Comparison of ENCODE assay signal across 7 mouse cellular contexts in genomic region chr14:25371661-25372060, GRCm38 (mm10).
A peak's percentile ranks its signal among the peaks of the same experiment; 100 is the strongest.
DNase-seq lines count a peak whose midpoint lies in the region; ATAC-seq and TF ChIP-seq lines count a peak whose summit lies in the region.

No protein-coding gene starts in this region.

- no peaks in the 10 kb centered on the region for H3K36me3 ChIP-seq in forebrain, embryonic 16.5 days (ENCODE audit: control insufficient read depth, insufficient read depth)
- H3K36me3 ChIP-seq in hindbrain, embryonic 11.5 days (ENCODE audit: control insufficient read depth, insufficient read depth, low read length) = no peaks in the 10 kb centered on the region
- H3K36me3 ChIP-seq in neural tube, embryonic 14.5 days (ENCODE audit: control insufficient read depth, insufficient read depth, low read length) = no peaks in the 10 kb centered on the region

- WGBS in forebrain, embryonic 16.5 days = 20% methylated on average over 4 of the region's 4 CpGs
- WGBS in hindbrain, embryonic 11.5 days = 56% methylated on average over 4 of the region's 4 CpGs
- WGBS in neural tube, embryonic 14.5 days = 46% methylated on average over 4 of the region's 4 CpGs

- DNase-seq in Patski (ENCODE audit: low read depth, low spot score) = peak; percentile 71
- DNase-seq in brain, embryonic 18.5 days (ENCODE audit: low read depth, low spot score) = peak; percentile 46
- no peak for DNase-seq in hindbrain, embryonic 11.5 days (ENCODE audit: low spot score)
- peak; percentile 54 to 74 for DNase-seq in layer of hippocampus, postnatal 14 days (ENCODE audit: low spot score in 2 of 2)
- DNase-seq in urinary bladder, postnatal 25 days (ENCODE audit: low spot score) = no peak

- CTCF ChIA-PET in Patski (lab: Charles Lee) = interaction anchor here (1.3 kb wide), 1 partner anchor 255 kb away, joined by 3 read pairs; no protein-coding TSS in a partner anchor

- peaks cover 22% of the 10 kb centered on the region for H3K4me1 ChIP-seq in forebrain, embryonic 16.5 days (replicated peaks; ENCODE audit: control insufficient read depth, insufficient read depth, low read length)
- peaks cover 3% of the 10 kb centered on the region; the same call in 1 of the 2 replicates for H3K4me1 ChIP-seq in hindbrain, embryonic 11.5 days (replicated peaks; ENCODE audit: control insufficient read depth, insufficient read depth, low read length)
- peaks cover 21% of the 10 kb centered on the region for H3K4me1 ChIP-seq in neural tube, embryonic 14.5 days (ENCODE audit: control insufficient read depth, insufficient read depth, low read length)

- no peak overlapping the region for H3K4me3 ChIP-seq in forebrain, embryonic 16.5 days (replicated peaks; ENCODE audit: low read length)
- no peak overlapping the region for H3K4me3 ChIP-seq in hindbrain, embryonic 11.5 days (ENCODE audit: low read depth, low read length)
- no peak overlapping the region for H3K4me3 ChIP-seq in neural tube, embryonic 14.5 days (ENCODE audit: low read depth, low read length)

- H3K27ac ChIP-seq in forebrain, embryonic 16.5 days (ENCODE audit: low read length) = peak overlapping the region; percentile 16
- peak overlapping the region; percentile 27; the same call in 1 of the 2 replicates for H3K27ac ChIP-seq in hindbrain, embryonic 11.5 days (ENCODE audit: low read depth, low read length)
- H3K27ac ChIP-seq in neural tube, embryonic 14.5 days (ENCODE audit: low read depth, low read length) = peak overlapping the region; percentile 55

- peak; percentile 86 for ATAC-seq in Patski
- ATAC-seq in forebrain, embryonic 16.5 days = peak; percentile 88
- ATAC-seq in hindbrain, embryonic 11.5 days (ENCODE audit: low FRiP score) = peak; percentile 38; the same call in 1 of the 2 replicates
- peak; percentile 82; the same call in 1 of the 2 replicates for ATAC-seq in neural tube, embryonic 14.5 days (ENCODE audit: low read depth)

- in situ Hi-C loops in Patski (cut with MboI; ENCODE audit: low pct_unique_long_range_greater_than_20kb) = loop anchor here (5.0 kb wide), 3 partner anchors 86 to 254 kb away; partner anchors contain the start of gene Zmiz1

- 0 out of 2 replicates have a peak overlapping the region, but pooled peaks have one; percentile 20 for H3K9ac ChIP-seq in forebrain, embryonic 16.5 days (replicated peaks; ENCODE audit: low read depth, low read length)
- no peak overlapping the region for H3K9ac ChIP-seq in hindbrain, embryonic 11.5 days (ENCODE audit: low read depth, low read length)
- H3K9ac ChIP-seq in neural tube, embryonic 14.5 days (replicated peaks; ENCODE audit: low read depth, low read length) = no peak overlapping the region

- no peaks in the 10 kb centered on the region for H3K9me3 ChIP-seq in forebrain, embryonic 16.5 days (ENCODE audit: control insufficient read depth, low read length)
- no peaks in the 10 kb centered on the region for H3K9me3 ChIP-seq in hindbrain, embryonic 11.5 days (ENCODE audit: control insufficient read depth, low read length)
- H3K9me3 ChIP-seq in neural tube, embryonic 14.5 days (ENCODE audit: control insufficient read depth, low read length) = no peaks in the 10 kb centered on the region

- H3K27me3 ChIP-seq in Patski = no peaks in the 10 kb centered on the region
- no peaks in the 10 kb centered on the region for H3K27me3 ChIP-seq in forebrain, embryonic 16.5 days (replicated peaks; ENCODE audit: control insufficient read depth, insufficient read depth, low read length)
- no peaks in the 10 kb centered on the region for H3K27me3 ChIP-seq in hindbrain, embryonic 11.5 days (ENCODE audit: control insufficient read depth, insufficient read depth, low read length)
- no peaks in the 10 kb centered on the region for H3K27me3 ChIP-seq in neural tube, embryonic 14.5 days (ENCODE audit: control insufficient read depth, insufficient read depth, low read length)

- POLR2A ChIA-PET in Patski (lab: Charles Lee) = interaction anchor here (0.9 kb wide), 1 partner anchor 187 kb away, joined by 3 read pairs; no protein-coding TSS in a partner anchor

- TF ChIP-seq CTCF in Patski (IDR thresholded peaks at IDR 0.05) = no peak

- no peak overlapping the region for H3K4me2 ChIP-seq in forebrain, embryonic 16.5 days (ENCODE audit: low read length)
- no peak overlapping the region for H3K4me2 ChIP-seq in hindbrain, embryonic 11.5 days (replicated peaks; ENCODE audit: low read depth, low read length)
- no peak overlapping the region for H3K4me2 ChIP-seq in neural tube, embryonic 14.5 days (ENCODE audit: low read depth, low read length)

Comparison
In these comparisons a context has a peak if more than half of its experiments do, and no peak if none do; other contexts are left out.
1. ATAC-seq: peak in every context shown above with its lines; median percentile 88 in forebrain, embryonic 16.5 days; 86 in Patski; 82 in neural tube, embryonic 14.5 days; 38 in hindbrain, embryonic 11.5 days.
2. DNase-seq: peak in Patski (single experiment), brain, embryonic 18.5 days (single experiment) and layer of hippocampus, postnatal 14 days (2 of 2); none in hindbrain, embryonic 11.5 days (single experiment) and urinary bladder, postnatal 25 days (single experiment).
3. Peak in every context shown above with its lines, with median percentiles within 50 percentile points of each other: H3K27ac ChIP-seq.